Mouse (Mus musculus): ENCODE data around the gene Ddx19a. TPM values are rescaled to one million over a fixed set of nuclear protein-coding genes. Genes with fewer than 3 reads are reported as not detected.

Gene Ddx19a
- 9.8 and 11.6 TPM in 2 replicates for polyA plus RNA-seq (2015; fragmentation: Nextera tagmentation; extraction: Ambion mirVana)

- 3% methylated on average over 58 of the region's 58 CpGs for WGBS
Measured at GRCm38 (mm10) chr8:110997547-110998531, at the start of gene Ddx19a. Ddx19a (minus strand) TSS chr8:110997800.

DNA sequence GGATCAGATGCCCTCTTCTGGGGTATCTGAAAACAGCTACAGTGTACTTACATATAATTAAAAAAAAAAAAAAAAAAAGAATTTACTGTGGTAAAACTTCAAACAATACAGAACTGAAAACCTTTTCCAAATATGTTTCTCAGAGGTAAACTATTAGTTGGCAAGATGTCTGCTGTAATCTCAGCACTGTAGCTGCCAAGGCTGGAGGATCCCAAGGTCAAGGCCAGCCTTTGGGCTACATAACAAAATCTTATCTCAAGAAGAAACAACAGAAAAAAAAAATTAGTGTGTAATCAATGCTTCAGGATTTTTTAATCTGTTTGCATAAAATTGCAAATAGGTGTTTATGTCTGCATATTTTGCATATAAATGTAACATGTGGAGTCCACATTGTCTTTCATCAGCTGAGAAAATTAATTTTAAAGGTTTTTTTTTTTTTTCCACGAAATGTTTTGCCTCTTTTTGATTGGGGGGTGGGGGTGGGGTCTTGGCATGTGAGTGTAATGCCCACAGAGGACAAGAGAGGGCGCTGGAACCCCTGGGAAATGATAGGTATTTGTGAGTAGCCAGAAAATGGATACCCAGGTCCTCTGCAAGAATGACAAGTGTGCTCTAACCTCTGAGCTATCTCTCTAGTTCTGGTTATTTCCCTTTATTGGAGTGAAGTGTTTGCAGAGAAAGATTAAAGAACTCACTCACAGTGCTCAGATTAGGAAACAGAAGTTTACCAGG lies 46.6 kb upstream of the Ddx19a start:
- Histone ChIP-seq H3K4me3 (replicated peaks) (no peak overlapping the region), H3K27ac (replicated peaks) (no peak overlapping the region), H3K27me3 (replicated peaks) (no peaks in the 10 kb centered on the region), H3K9ac (replicated peaks) (no peak overlapping the region), H3K9me3 (replicated peaks) (no peaks in the 10 kb centered on the region), H3K4me1 (no peaks in the 10 kb centered on the region), H3K36me3 (peaks cover 96% of the 10 kb centered on the region), H3K4me2 (no peak overlapping the region)
- WGBS: 48% methylated on average over 2 of the region's 2 CpGs
- no peak for ATAC-seq (ENCODE audit: low FRiP score)

More at GRCm38 (mm10) chr8:110997547-110998531, at the start of gene Ddx19a:
- Histone ChIP-seq H3K27me3 (replicated peaks) (no peaks in the 10 kb centered on the region), H3K9me3 (replicated peaks) (no peaks in the 10 kb centered on the region), H3K4me3 (replicated peaks) (peak within 1 kb of the TSS; percentile 99), H3K4me1 (peaks cover 15% of the 10 kb centered on the region), H3K4me2 (peak within 1 kb of the TSS; percentile 81), H3K27ac (replicated peaks) (peak within 1 kb of the TSS; percentile 85), H3K9ac (replicated peaks) (peak within 1 kb of the TSS; percentile 88), H3K36me3 (peaks cover 13% of the 10 kb centered on the region)
- ATAC-seq (ENCODE audit: low FRiP score): peak; percentile 98

DNA sequence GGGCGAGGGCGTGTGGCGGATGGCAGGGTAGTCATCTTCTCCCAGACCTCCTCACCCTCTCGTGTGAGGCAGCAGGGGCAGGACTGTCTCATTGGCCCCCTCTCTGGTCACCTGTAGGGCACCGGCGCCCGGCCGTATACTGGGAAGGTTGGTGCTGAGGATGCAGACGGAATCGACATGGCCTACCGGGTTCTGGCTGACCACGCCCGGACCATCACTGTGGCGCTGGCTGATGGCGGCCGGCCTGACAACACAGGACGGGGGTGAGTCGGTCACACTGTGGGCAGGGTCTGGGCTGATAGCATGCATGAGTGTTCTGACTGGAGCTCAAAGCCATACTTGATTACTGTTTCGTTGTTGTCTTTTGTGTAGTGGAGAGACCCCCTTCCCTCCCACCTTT lies 44.9 kb upstream of the Ddx19a start:
- 96% methylated on average over 19 of the region's 19 CpGs for WGBS
- Histone ChIP-seq H3K27ac (replicated peaks) (no peak overlapping the region), H3K4me3 (replicated peaks) (no peak overlapping the region), H3K4me1 (no peaks in the 10 kb centered on the region), H3K9ac (replicated peaks) (no peak overlapping the region), H3K4me2 (no peak overlapping the region), H3K27me3 (replicated peaks) (no peaks in the 10 kb centered on the region), H3K9me3 (replicated peaks) (no peaks in the 10 kb centered on the region), H3K36me3 (peaks cover 96% of the 10 kb centered on the region)
- ATAC-seq (ENCODE audit: low FRiP score): no peak

DNA sequence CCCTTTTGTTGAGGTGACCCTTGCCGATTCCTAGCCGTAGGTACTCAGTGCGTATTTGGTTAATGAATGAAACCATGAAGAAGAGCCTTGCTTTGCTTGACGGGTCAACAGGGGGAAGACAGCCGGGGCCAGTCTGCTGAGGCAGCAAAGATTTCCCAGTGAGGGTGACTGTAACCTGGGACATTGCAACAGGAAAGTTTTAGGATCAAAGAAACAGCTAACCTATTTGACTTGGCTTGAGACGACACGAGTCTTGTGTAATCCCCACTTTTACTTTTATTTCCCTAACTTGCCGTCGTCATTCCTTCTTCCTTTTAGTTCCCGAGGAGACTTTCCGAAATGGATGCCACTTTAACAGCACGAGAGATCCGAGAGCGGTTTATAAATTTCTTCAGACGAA lies 39.0 kb upstream of the Ddx19a start:
- WGBS: 93% methylated on average over 15 of the region's 15 CpGs
- no peak overlapping the region for H3K9ac ChIP-seq (replicated peaks)
- ATAC-seq (ENCODE audit: low FRiP score): no peak
- H3K4me2 ChIP-seq: no peak overlapping the region
- no peaks in the 10 kb centered on the region for H3K9me3 ChIP-seq (replicated peaks)
- peaks cover 46% of the 10 kb centered on the region for H3K36me3 ChIP-seq
- H3K4me1 ChIP-seq: peaks cover 25% of the 10 kb centered on the region
- no peak overlapping the region for H3K4me3 ChIP-seq (replicated peaks)
- H3K27ac ChIP-seq (replicated peaks): no peak overlapping the region
- H3K27me3 ChIP-seq (replicated peaks): 0 out of 2 replicates have a peak, but pooled peaks cover under 1% of the 10 kb centered on the region

GRCm38 (mm10) chr8:111034276-111034675 lies 36.7 kb upstream of the Ddx19a start:
- Histone ChIP-seq H3K4me1 (peaks cover 25% of the 10 kb centered on the region), H3K4me2 (peak overlapping the region; percentile 66), H3K36me3 (peaks cover 25% of the 10 kb centered on the region), H3K27me3 (replicated peaks) (peaks cover 10% of the 10 kb centered on the region; the same call in 1 of the 2 replicates), H3K9me3 (replicated peaks) (no peaks in the 10 kb centered on the region), H3K27ac (replicated peaks) (peak overlapping the region; percentile 85), H3K4me3 (replicated peaks) (peak overlapping the region; percentile 73), H3K9ac (replicated peaks) (peak overlapping the region; percentile 76)
- ATAC-seq (ENCODE audit: low FRiP score): peak; percentile 3; the same call in 1 of the 2 replicates
- WGBS: 18% methylated on average over 12 of the region's 12 CpGs

DNA sequence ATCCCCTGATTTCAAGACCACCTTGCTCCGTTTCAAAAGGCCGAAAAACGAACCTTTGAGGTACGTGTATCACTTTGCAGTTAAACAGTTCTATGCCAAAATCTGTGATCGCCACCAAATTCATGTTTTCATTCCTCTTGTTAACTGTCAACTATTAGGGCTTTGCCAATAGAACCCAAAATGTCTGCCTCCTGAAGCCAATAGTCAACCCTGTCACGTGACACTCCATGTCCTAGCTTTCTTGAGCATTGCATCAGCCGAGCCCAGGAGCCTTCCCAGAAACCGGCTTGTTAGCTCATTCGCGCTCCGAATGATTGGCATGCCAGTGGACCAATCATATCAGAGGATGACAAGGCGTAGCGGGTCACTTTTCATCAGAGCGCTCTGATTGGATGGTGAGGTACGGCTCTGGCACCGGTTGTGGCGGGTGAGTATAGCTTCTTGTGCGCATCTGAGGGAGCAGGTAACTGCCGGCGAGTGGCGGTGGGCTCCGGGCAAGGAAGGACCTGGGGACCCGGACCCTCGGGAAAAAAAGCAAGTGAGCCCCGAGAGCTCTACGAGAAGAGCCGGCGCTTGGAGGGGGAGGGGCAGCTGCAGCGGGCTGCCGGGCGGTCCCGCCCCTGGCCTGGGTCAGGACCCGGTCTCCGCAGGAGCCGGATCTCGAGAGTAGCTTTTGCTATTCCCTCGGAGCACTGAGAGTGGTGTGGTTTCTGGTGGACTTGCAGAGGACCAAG lies 36.0 kb upstream of the Ddx19a start:
- peak overlapping the region; percentile 66 for H3K4me2 ChIP-seq
- H3K27me3 ChIP-seq (replicated peaks): peaks cover 10% of the 10 kb centered on the region; the same call in 1 of the 2 replicates
- peak overlapping the region; percentile 85 for H3K27ac ChIP-seq (replicated peaks)
- ATAC-seq (ENCODE audit: low FRiP score): peak; percentile 99
- H3K4me1 ChIP-seq: peaks cover 25% of the 10 kb centered on the region
- H3K9me3 ChIP-seq (replicated peaks): no peaks in the 10 kb centered on the region
- H3K36me3 ChIP-seq: peaks cover 19% of the 10 kb centered on the region
- peak overlapping the region; percentile 76 for H3K9ac ChIP-seq (replicated peaks)
- peak overlapping the region; percentile 73 for H3K4me3 ChIP-seq (replicated peaks)
- 5% methylated on average over 37 of the region's 37 CpGs for WGBS

DNA sequence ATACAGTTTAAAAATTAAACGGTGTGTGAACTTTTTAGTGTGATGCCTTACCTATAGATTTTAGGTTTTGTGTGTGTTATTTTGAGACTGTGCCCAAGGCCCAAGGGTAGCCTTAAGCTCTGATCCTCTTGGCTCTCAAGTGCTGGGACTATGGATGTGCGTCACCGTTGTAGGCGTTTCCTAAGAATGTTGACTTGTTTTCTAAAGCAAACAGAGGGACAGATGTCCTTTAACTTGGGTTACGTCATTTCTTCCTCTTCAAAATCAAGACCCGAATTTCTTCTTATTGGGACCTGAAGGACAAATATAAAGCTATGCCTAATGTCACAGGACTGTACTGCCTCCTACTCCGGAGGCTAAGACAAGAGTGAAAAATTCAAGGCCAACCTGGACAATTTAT lies 35.3 kb upstream of the Ddx19a start, which contains the start of gene Aars:
TSS of gene Aars (plus strand) at position 229 of the 400 bp plus-strand sequence.
- H3K36me3 ChIP-seq: peaks cover 13% of the 10 kb centered on the region
- peak within 1 kb of the TSS; percentile 85 for H3K27ac ChIP-seq (replicated peaks)
- 96% methylated on average over 7 of the region's 7 CpGs for WGBS
- ATAC-seq (ENCODE audit: low FRiP score): no peak
- peak within 1 kb of the TSS; percentile 66 for H3K4me2 ChIP-seq
- peaks cover 10% of the 10 kb centered on the region; the same call in 1 of the 2 replicates for H3K27me3 ChIP-seq (replicated peaks)
- peak within 1 kb of the TSS; percentile 73 for H3K4me3 ChIP-seq (replicated peaks)
- peaks cover 30% of the 10 kb centered on the region for H3K4me1 ChIP-seq
- no peaks in the 10 kb centered on the region for H3K9me3 ChIP-seq (replicated peaks)
- peak within 1 kb of the TSS; percentile 76 for H3K9ac ChIP-seq (replicated peaks)

DNA sequence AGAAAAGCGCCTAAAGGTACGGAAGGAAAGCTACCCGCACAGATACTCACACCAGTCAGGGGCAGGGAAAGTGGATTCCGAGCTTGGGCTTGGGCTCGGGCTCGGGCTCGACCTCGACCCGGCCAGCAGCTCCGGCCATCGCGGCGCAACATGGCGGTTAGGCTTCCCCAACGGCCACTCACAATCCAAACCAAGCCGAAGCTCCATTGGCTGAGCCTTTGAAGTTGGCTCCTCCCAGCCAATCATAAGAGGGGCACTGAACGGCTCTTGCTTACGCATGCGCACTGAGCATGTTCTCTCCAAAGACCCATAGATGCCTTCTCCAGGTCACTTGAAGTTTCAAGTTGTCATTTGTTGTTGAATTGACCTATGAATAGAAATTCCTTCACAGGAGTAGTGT lies 34.0 kb upstream of the Ddx19a start, which contains the start of gene Ddx19b:
TSS of gene Ddx19b (minus strand) at position 180 of the 400 bp plus-strand sequence.
- WGBS: 96% methylated on average over 19 of the region's 19 CpGs
- H3K4me3 ChIP-seq (replicated peaks): no peak within 1 kb of the TSS

DNA sequence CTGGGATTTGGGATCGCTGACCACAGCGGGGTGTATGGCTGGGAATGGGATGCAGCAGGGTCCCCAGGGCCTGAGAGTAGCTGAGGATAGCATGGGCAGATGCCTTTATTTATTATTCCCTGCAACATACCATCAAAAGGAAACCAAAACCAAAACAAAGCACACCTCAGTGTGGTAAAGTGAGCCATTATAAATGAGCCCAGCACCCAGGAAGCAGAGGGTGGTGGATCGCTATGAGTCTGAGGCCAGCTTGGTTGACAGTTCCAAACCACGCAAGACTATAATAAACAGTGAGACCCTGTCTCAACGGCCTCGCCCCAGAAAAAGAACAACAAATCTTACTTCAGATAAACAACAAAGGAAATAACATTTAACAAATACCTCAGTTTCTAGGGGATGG lies 32.4 kb upstream of the Ddx19a start:
- H3K9ac ChIP-seq (replicated peaks): no peak overlapping the region
- H3K4me1 ChIP-seq: peaks cover 29% of the 10 kb centered on the region
- peaks cover 10% of the 10 kb centered on the region; the same call in 1 of the 2 replicates for H3K27me3 ChIP-seq (replicated peaks)
- no peaks in the 10 kb centered on the region for H3K9me3 ChIP-seq (replicated peaks)
- no peaks in the 10 kb centered on the region for H3K36me3 ChIP-seq
- no peak for ATAC-seq (ENCODE audit: low FRiP score)
- no peak overlapping the region for H3K4me2 ChIP-seq
- no peak overlapping the region for H3K4me3 ChIP-seq (replicated peaks)
- 76% methylated on average over 6 of the region's 6 CpGs for WGBS
- H3K27ac ChIP-seq (replicated peaks): no peak overlapping the region

More for the DNA sequence above, 34.0 kb upstream of the Ddx19a start, which contains the start of gene Ddx19b:
- H3K27me3 ChIP-seq (replicated peaks): peaks cover 10% of the 10 kb centered on the region; the same call in 1 of the 2 replicates
- ATAC-seq (ENCODE audit: low FRiP score): no peak
- no peak within 1 kb of the TSS for H3K9ac ChIP-seq (replicated peaks)
- H3K27ac ChIP-seq (replicated peaks): no peak within 1 kb of the TSS
- no peaks in the 10 kb centered on the region for H3K9me3 ChIP-seq (replicated peaks)
- H3K36me3 ChIP-seq: peaks cover 1% of the 10 kb centered on the region; the same call in 1 of the 2 replicates
- peaks cover 32% of the 10 kb centered on the region for H3K4me1 ChIP-seq
- no peak within 1 kb of the TSS for H3K4me2 ChIP-seq

- peaks cover 25% of the 10 kb centered on the region for H3K4me1 ChIP-seq
- no peaks in the 10 kb centered on the region for H3K9me3 ChIP-seq (replicated peaks)
- no peak overlapping the region for H3K27ac ChIP-seq (replicated peaks)
- WGBS: 61% methylated on average over 4 of the region's 4 CpGs
- peaks cover 10% of the 10 kb centered on the region; the same call in 1 of the 2 replicates for H3K27me3 ChIP-seq (replicated peaks)
- no peak overlapping the region for H3K4me3 ChIP-seq (replicated peaks)
- H3K9ac ChIP-seq (replicated peaks): no peak overlapping the region
- no peaks in the 10 kb centered on the region for H3K36me3 ChIP-seq
- no peak overlapping the region for H3K4me2 ChIP-seq
- ATAC-seq (ENCODE audit: low FRiP score): no peak
Measured at GRCm38 (mm10) chr8:111029589-111029988, 32.0 kb upstream of the Ddx19a start.

All from neural tube, embryonic 15.5 days (tissue).